Mouse (Mus musculus) lung, postnatal 36 days (tissue): ENCODE results near the gene Tmem156.
A peak's percentile ranks its signal among the peaks of the same experiment; 100 is the strongest.

Experiments used
- DNase-seq: peaks from one replicate; pipeline ENCODE4 v3.0.0; 2022; ENCODE audit warnings: mixed read lengths

Gene Tmem156

GRCm38 (mm10) chr5:65091921-65092320, at the start of gene Tmem156:
TSS of gene Tmem156 (minus strand) at chr5:65092132.
- DNase-seq = peak; percentile 38

GRCm38 (mm10) chr5:65141242-65141641, 49.3 kb upstream of the Tmem156 start:
- DNase-seq = peak; percentile 41

GRCm38 (mm10) chr5:65137073-65137472, 45.1 kb upstream of the Tmem156 start:
- DNase-seq = no peak

- no peak for DNase-seq
Observed at GRCm38 (mm10) chr5:65136159-65136558, 44.2 kb upstream of the Tmem156 start.

GRCm38 (mm10) chr5:65131211-65131879, 39.4 kb upstream of the Tmem156 start:
- no peak for DNase-seq

GRCm38 (mm10) chr5:65130528-65131210, 38.7 kb upstream of the Tmem156 start:
- no peak for DNase-seq

GRCm38 (mm10) chr5:65128481-65128880, 36.5 kb upstream of the Tmem156 start:
- DNase-seq = no peak

- DNase-seq = no peak
Observed at GRCm38 (mm10) chr5:65126137-65126536, 34.2 kb upstream of the Tmem156 start.

- DNase-seq = no peak
Observed at GRCm38 (mm10) chr5:65122616-65123015, 30.7 kb upstream of the Tmem156 start.

GRCm38 (mm10) chr5:65119918-65120317, 28.0 kb upstream of the Tmem156 start:
- DNase-seq = peak; percentile 74

GRCm38 (mm10) chr5:65119495-65119894, 27.6 kb upstream of the Tmem156 start:
- no peak for DNase-seq

GRCm38 (mm10) chr5:65116789-65117188, 24.9 kb upstream of the Tmem156 start:
- no peak for DNase-seq

GRCm38 (mm10) chr5:65113323-65113722, 21.4 kb upstream of the Tmem156 start:
- DNase-seq = peak; percentile 87

- DNase-seq = peak; percentile 78
Observed at GRCm38 (mm10) chr5:65112225-65112624, 20.3 kb upstream of the Tmem156 start.

GRCm38 (mm10) chr5:65107773-65108432, 16.0 kb upstream of the Tmem156 start:
- peak; percentile 47 for DNase-seq

GRCm38 (mm10) chr5:65106876-65107772, 15.2 kb upstream of the Tmem156 start, which contains the start of gene Klhl5:
TSS of gene Klhl5 (plus strand) at chr5:65107539.
- DNase-seq = peak; percentile 89

GRCm38 (mm10) chr5:65102641-65103042, 10.7 kb upstream of the Tmem156 start:
- DNase-seq = peak; percentile 39

- no peak for DNase-seq
Observed at GRCm38 (mm10) chr5:65102026-65102640, 10.2 kb upstream of the Tmem156 start.

GRCm38 (mm10) chr5:65101621-65102020, 9.7 kb upstream of the Tmem156 start:
- DNase-seq = peak; percentile 52

- DNase-seq = no peak
Observed at GRCm38 (mm10) chr5:65101209-65101608, 9.3 kb upstream of the Tmem156 start.

GRCm38 (mm10) chr5:65100002-65100401, 8.1 kb upstream of the Tmem156 start:
- no peak for DNase-seq

- DNase-seq = no peak
Observed at GRCm38 (mm10) chr5:65097457-65097856, 5.5 kb upstream of the Tmem156 start.
